Mouse (Mus musculus) heart, embryonic 16.5 days (tissue): ENCODE results near the gene Pced1b. TPM values are rescaled to one million over a fixed set of nuclear protein-coding genes. Genes with fewer than 3 reads are reported as not detected.

Source experiments
- ATAC-seq: fragments of 200-750 bp; cut with Nextera tagmentation; replicated peaks from 2 replicates; pipeline ENCODE4 v1.8.0; 2017; ENCODE audit warnings: moderate number of reproducible peaks; ENCODE audit not compliant: insufficient read depth, low FRiP score; ENCODE audit errors: extremely low read depth
- H3K27ac ChIP-seq: fragments of 300-500 bp; sonication (generic); 2 replicates; pipeline ENCODE4 v1.5.1; 2014; ENCODE audit warnings: mild to moderate bottlenecking, low read length, control low read depth, moderate library complexity
- H3K27me3 ChIP-seq: fragments of 300-500 bp; sonication (generic); 2 replicates; pipeline ENCODE4 v1.6.1; 2014; ENCODE audit warnings: low read length, mixed read lengths; ENCODE audit not compliant: control insufficient read depth, insufficient read depth
- H3K36me3 ChIP-seq: fragments of 300-500 bp; sonication (generic); 2 replicates; pipeline ENCODE4 v1.6.1; 2014; ENCODE audit not compliant: control insufficient read depth, insufficient read depth
- H3K4me1 ChIP-seq: fragments of 300-500 bp; sonication (generic); 2 replicates; pipeline ENCODE4 v1.6.1; 2014; ENCODE audit warnings: low read length, mixed read lengths; ENCODE audit not compliant: control insufficient read depth, insufficient read depth
- H3K4me2 ChIP-seq: fragments of 300-500 bp; sonication (generic); 2 replicates; pipeline ENCODE4 v1.6.1; 2014; ENCODE audit warnings: low read depth, mild to moderate bottlenecking, control low read depth, low read length
- H3K4me3 ChIP-seq: fragments of 300-500 bp; sonication (generic); 2 replicates; pipeline ENCODE4 v1.5.1; 2014; ENCODE audit warnings: mild to moderate bottlenecking, control low read depth, low read length
- H3K9ac ChIP-seq: fragments of 300-500 bp; sonication (generic); 2 replicates; pipeline ENCODE4 v1.6.1; 2014; ENCODE audit warnings: low read length, control low read depth
- H3K9me3 ChIP-seq: fragments of 300-500 bp; sonication (generic); replicated peaks from 2 replicates; pipeline ENCODE4 v1.6.1; 2016; ENCODE audit warnings: low read length; ENCODE audit not compliant: control insufficient read depth
- WGBS: fragments of 180-500 bp; shearing (Covaris S2); extraction: QIAGEN DNeasy Blood & Tissue Kit; methylation state at CpG from one replicate; pipeline ENCODE4 v1.1.7; 2014; 5-methylcytosine and 5-hydroxymethylcytosine counted together
- polyA plus RNA-seq: library from polyadenylated mRNA; unstranded; fragments of >200 nt; fragmentation: Nextera tagmentation; extraction: Ambion mirVana; gene quantifications from 2 replicates; pipeline ENCODE4 v1.2.1, GENCODE M21; 2015

Pced1b gene
- polyA plus RNA-seq, 1 experiment from 2014 or later, result 2.7 TPM

- no peak overlapping the region for H3K27ac ChIP-seq
- H3K9me3 ChIP-seq, result no peaks in the 10 kb centered on the region
- H3K4me2 ChIP-seq, result peak overlapping the region; percentile 15; the same call in 1 of the 2 replicates
- 54% methylated on average over 24 of the region's 24 CpGs for WGBS
- no peak overlapping the region for H3K9ac ChIP-seq
- peaks cover 14% of the 10 kb centered on the region for H3K4me1 ChIP-seq
- H3K36me3 ChIP-seq, result no peaks in the 10 kb centered on the region
- no peak overlapping the region for H3K4me3 ChIP-seq
- H3K27me3 ChIP-seq, result peaks cover 6% of the 10 kb centered on the region; the same call in 1 of the 2 replicates
- ATAC-seq, result no peak
These were observed 101.8 kb downstream of the Pced1b start for GRCm38 (mm10) chr15:97348566-97349315.

DNA sequence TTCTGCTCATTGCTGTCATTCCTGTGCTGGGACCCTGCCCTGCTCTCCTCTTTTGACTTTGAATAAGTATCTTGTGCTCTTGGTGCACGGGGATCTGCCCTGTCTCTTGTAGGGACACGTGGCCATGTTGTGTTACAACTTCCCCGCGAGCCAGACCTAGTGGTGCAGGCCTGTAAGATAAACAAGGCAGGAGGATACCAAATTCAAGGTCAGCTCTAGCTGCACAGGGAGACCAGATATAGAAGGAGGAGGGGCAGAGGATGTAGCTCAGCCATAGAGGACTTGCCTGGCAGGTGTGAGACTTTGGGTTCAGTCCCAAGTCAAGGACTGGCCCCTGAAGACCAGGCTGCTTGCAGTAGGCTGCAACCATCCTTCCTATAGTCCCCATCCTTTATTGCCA lies 103.6 kb downstream of the Pced1b start:
- Histone ChIP-seq H3K9me3 (no peaks in the 10 kb centered on the region), H3K4me3 (no peak overlapping the region), H3K4me1 (peaks cover 14% of the 10 kb centered on the region), H3K27ac (peak overlapping the region; percentile 10; the same call in 1 of the 2 replicates), H3K36me3 (no peaks in the 10 kb centered on the region), H3K9ac (no peak overlapping the region), H3K4me2 (no peak overlapping the region), H3K27me3 (peaks cover 6% of the 10 kb centered on the region; the same call in 1 of the 2 replicates)
- no peak for ATAC-seq
- WGBS, result 39% methylated on average over 4 of the region's 4 CpGs

GRCm38 (mm10) chr15:97351016-97351415 lies 104.1 kb downstream of the Pced1b start:
- WGBS, result 32% methylated on average over 8 of the region's 8 CpGs
- H3K9me3 ChIP-seq, result no peaks in the 10 kb centered on the region

DNA sequence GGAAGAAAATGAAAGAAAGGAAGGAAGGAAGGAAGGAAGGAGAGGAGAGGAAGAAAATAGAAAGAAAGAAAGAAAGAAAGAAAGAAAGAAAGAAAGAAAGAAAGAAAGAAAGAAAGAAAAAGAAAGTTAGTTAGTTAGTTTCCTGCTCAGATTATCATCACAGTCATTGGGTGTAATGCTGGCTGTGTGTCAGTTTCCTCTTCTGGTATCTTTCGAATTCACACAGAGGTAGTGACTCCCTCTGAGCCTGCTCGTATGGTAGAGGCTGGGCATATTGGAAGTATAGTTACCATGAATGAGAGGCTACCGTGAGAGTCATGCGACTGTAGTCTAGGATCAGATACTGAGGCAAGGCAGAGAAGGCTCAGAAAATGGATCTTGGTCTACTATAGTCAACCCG lies 104.8 kb downstream of the Pced1b start:
- no peaks in the 10 kb centered on the region for H3K36me3 ChIP-seq
- H3K27me3 ChIP-seq, result 0 out of 2 replicates have a peak, but pooled peaks cover 4% of the 10 kb centered on the region
- ATAC-seq, result no peak
- peaks cover 14% of the 10 kb centered on the region for H3K4me1 ChIP-seq
- H3K9me3 ChIP-seq, result no peaks in the 10 kb centered on the region
- no peak overlapping the region for H3K4me3 ChIP-seq
- no peak overlapping the region for H3K9ac ChIP-seq
- H3K4me2 ChIP-seq, result no peak overlapping the region
- H3K27ac ChIP-seq, result no peak overlapping the region
- 89% methylated on average over 5 of the region's 5 CpGs for WGBS

More at GRCm38 (mm10) chr15:97351016-97351415, 104.1 kb downstream of the Pced1b start:
- Histone ChIP-seq H3K4me2 (no peak overlapping the region), H3K4me1 (peaks cover 14% of the 10 kb centered on the region), H3K4me3 (no peak overlapping the region), H3K27me3 (peaks cover 5% of the 10 kb centered on the region; the same call in 1 of the 2 replicates), H3K36me3 (no peaks in the 10 kb centered on the region), H3K9ac (no peak overlapping the region), H3K27ac (peak overlapping the region; percentile 10; the same call in 1 of the 2 replicates)
- ATAC-seq, result no peak

DNA sequence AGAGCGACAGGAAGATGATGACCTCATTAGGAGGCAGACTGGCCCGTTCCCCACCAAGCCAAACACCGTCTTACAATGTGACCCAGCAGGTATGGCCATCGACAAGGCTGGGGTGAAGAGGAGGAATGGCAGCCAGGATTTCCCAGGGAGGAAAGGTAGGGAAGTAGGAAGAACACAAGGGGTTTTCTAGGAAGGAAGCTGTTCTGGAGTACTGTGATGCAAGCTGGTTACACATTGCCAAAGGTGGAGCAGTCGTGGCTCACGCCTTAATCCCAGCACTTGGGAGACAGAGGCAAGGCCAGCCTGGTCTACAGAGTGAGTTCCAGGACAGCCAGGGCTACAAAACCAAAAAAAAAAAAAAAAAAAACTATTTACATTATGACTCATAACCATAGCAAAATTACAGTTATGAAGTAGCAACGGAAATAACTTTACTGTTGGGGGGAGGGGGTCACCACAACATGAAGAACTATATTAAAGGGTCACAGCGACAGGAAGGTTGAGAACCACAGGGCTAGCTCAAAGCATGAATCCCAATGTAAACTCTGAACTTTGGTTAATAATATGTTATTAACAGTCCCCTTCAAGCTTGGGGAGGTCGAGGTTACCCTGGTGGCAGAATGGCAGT lies 108.9 kb downstream of the Pced1b start:
- no peaks in the 10 kb centered on the region for H3K27me3 ChIP-seq
- no peaks in the 10 kb centered on the region for H3K36me3 ChIP-seq
- no peak for ATAC-seq
- no peaks in the 10 kb centered on the region for H3K9me3 ChIP-seq
- no peak overlapping the region for H3K27ac ChIP-seq
- no peak overlapping the region for H3K9ac ChIP-seq
- H3K4me3 ChIP-seq, result no peak overlapping the region
- 74% methylated on average over 9 of the region's 9 CpGs for WGBS
- H3K4me1 ChIP-seq, result peaks cover 4% of the 10 kb centered on the region
- no peak overlapping the region for H3K4me2 ChIP-seq

GRCm38 (mm10) chr15:97357016-97357415 lies 110.1 kb downstream of the Pced1b start:
- no peak overlapping the region for H3K4me3 ChIP-seq
- no peaks in the 10 kb centered on the region for H3K4me1 ChIP-seq
- H3K27me3 ChIP-seq, result no peaks in the 10 kb centered on the region
- H3K9ac ChIP-seq, result no peak overlapping the region
- H3K27ac ChIP-seq, result no peak overlapping the region
- WGBS, result 89% methylated on average over 1 of the region's 1 CpGs
- H3K36me3 ChIP-seq, result no peaks in the 10 kb centered on the region
- H3K4me2 ChIP-seq, result no peak overlapping the region
- no peaks in the 10 kb centered on the region for H3K9me3 ChIP-seq
- ATAC-seq, result no peak

DNA sequence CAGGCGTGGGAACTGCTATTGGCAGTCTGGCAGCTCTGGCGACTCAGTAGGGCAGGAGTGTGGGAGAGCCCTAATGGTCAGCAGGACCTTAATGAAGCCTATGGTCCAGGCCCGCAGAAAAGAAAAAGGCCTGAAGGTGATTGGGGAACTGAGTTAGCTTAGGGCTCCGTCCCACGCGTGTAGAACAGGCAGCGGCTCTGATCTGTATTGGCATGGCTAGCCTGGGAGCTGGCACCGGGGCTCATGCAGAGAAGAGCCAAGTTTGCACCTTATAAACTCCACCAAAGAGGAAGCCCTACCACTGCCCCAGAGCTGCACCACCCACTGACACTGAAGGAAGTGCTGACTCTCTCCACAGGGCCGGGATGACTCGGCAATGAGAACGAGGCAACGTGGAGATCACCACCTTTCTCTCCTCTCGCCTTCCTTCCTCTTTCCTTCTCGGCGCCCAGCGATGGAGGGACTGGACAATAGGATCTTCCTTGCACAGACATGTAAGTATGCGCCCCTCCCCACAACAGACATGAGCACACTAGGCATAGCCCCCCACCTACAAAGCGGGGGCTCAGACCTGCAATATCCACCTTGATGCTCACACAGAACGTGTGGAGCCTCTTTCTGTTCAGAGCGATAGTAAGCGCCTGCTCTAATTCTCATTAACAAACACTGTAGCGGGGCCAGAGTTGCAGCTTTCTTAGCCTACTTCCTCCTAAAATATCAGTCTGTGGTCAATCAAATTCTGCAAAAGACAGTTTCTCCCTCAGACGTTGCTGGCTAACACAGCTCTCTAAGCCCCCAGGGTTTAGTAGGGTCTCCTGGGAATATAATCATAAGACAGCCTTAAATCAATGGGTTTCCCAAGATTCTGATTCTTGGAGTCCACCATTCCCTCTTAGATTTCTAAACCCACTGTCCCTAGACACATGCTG lies 114.2 kb downstream of the Pced1b start:
- no peaks in the 10 kb centered on the region for H3K27me3 ChIP-seq
- H3K36me3 ChIP-seq, result no peaks in the 10 kb centered on the region
- WGBS, result 66% methylated on average over 23 of the region's 23 CpGs
- peak overlapping the region; percentile 26 for H3K4me2 ChIP-seq
- H3K9ac ChIP-seq, result no peak overlapping the region
- 0 out of 2 replicates have a peak, but pooled peaks have one; percentile 10 for ATAC-seq
- peak overlapping the region; percentile 1; the same call in 1 of the 2 replicates for H3K4me3 ChIP-seq
- H3K27ac ChIP-seq, result no peak overlapping the region
- no peaks in the 10 kb centered on the region for H3K4me1 ChIP-seq
- H3K9me3 ChIP-seq, result no peaks in the 10 kb centered on the region

DNA sequence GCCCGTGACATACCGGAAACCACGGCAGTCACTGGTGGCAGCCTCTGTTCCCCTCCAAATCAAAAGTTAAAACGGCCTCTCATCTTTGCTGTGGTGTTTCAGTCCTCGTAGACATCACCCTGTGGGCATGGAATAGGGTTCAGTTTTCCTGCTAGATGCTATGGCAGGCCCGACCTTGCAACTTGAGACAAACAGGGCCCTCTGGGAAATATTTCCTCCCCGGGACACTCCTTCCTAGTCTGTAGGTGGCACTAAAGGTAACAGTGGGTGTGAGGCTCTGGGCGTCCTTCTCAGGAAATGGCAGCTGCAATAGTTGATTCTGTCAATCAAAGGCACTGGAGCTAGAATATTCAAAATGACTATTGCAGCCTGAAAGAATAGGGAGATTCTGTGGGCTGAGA lies 114.9 kb downstream of the Pced1b start:
- Histone ChIP-seq H3K9ac (no peak overlapping the region), H3K27me3 (no peaks in the 10 kb centered on the region), H3K4me3 (no peak overlapping the region; the same call in 1 of the 2 replicates), H3K4me1 (no peaks in the 10 kb centered on the region), H3K36me3 (no peaks in the 10 kb centered on the region), H3K9me3 (no peaks in the 10 kb centered on the region), H3K4me2 (peak overlapping the region; percentile 26), H3K27ac (no peak overlapping the region)
- ATAC-seq, result no peak
- 59% methylated on average over 8 of the region's 8 CpGs for WGBS
